Mouse (Mus musculus) forebrain, embryonic 13.5 days (tissue): Measurements from ENCODE around the gene Il17c. TPM values are rescaled to one million over a fixed set of nuclear protein-coding genes. Genes with fewer than 3 reads are reported as not detected.

Experiments
- ATAC-seq: fragments of 200-750 bp; cut with Nextera tagmentation; 2 replicates; pipeline ENCODE4 v1.8.0; 2017
- H3K27ac ChIP-seq: fragments of 300-500 bp; sonication (generic); 2 replicates; pipeline ENCODE4 v1.5.1; 2015; ENCODE audit warnings: inconsistent platforms, mild to moderate bottlenecking, moderate library complexity
- H3K27me3 ChIP-seq: fragments of 300-500 bp; sonication (generic); 2 replicates; pipeline ENCODE4 v1.6.1; 2015; ENCODE audit warnings: mild to moderate bottlenecking, inconsistent platforms
- H3K36me3 ChIP-seq: fragments of 300-500 bp; sonication (generic); 2 replicates; pipeline ENCODE4 v1.6.1; 2015; ENCODE audit warnings: mild to moderate bottlenecking, inconsistent platforms; ENCODE audit not compliant: poor library complexity, severe bottlenecking
- H3K4me1 ChIP-seq: fragments of 300-500 bp; sonication (generic); 2 replicates; pipeline ENCODE4 v1.6.1; 2015; ENCODE audit warnings: inconsistent platforms
- H3K4me2 ChIP-seq: fragments of 300-500 bp; sonication (generic); 2 replicates; pipeline ENCODE4 v1.6.1; 2015; ENCODE audit warnings: inconsistent platforms, mild to moderate bottlenecking, moderate library complexity
- H3K4me3 ChIP-seq: fragments of 300-500 bp; sonication (generic); 2 replicates; pipeline ENCODE4 v1.5.1; 2015; ENCODE audit warnings: mild to moderate bottlenecking, inconsistent platforms
- H3K9ac ChIP-seq: fragments of 300-500 bp; sonication (generic); 2 replicates; pipeline ENCODE4 v1.6.1; 2015; ENCODE audit warnings: mild to moderate bottlenecking, inconsistent platforms
- H3K9me3 ChIP-seq: fragments of 300-500 bp; sonication (generic); replicated peaks from 2 replicates; pipeline ENCODE4 v1.6.1; 2016; ENCODE audit warnings: inconsistent platforms
- WGBS: fragments of 180-500 bp; shearing (Covaris S2); methylation state at CpG from one replicate; pipeline ENCODE4 v1.1.7; 2015; 5-methylcytosine and 5-hydroxymethylcytosine counted together
- microRNA-seq: library from miRNA; unstranded; fragments of <30 nt; microRNA quantifications from one replicate; pipeline ENCODE4, GENCODE M21; 2016
- polyA plus RNA-seq: library from polyadenylated mRNA; unstranded; fragments of >200 nt; fragmentation: Nextera tagmentation; extraction: Ambion mirVana; gene quantifications from 2 replicates; pipeline ENCODE4 v1.2.1, GENCODE M21; 2015

Gene Il17c
- polyA plus RNA-seq, 1 experiment from 2014 or later: not detected

DNA sequence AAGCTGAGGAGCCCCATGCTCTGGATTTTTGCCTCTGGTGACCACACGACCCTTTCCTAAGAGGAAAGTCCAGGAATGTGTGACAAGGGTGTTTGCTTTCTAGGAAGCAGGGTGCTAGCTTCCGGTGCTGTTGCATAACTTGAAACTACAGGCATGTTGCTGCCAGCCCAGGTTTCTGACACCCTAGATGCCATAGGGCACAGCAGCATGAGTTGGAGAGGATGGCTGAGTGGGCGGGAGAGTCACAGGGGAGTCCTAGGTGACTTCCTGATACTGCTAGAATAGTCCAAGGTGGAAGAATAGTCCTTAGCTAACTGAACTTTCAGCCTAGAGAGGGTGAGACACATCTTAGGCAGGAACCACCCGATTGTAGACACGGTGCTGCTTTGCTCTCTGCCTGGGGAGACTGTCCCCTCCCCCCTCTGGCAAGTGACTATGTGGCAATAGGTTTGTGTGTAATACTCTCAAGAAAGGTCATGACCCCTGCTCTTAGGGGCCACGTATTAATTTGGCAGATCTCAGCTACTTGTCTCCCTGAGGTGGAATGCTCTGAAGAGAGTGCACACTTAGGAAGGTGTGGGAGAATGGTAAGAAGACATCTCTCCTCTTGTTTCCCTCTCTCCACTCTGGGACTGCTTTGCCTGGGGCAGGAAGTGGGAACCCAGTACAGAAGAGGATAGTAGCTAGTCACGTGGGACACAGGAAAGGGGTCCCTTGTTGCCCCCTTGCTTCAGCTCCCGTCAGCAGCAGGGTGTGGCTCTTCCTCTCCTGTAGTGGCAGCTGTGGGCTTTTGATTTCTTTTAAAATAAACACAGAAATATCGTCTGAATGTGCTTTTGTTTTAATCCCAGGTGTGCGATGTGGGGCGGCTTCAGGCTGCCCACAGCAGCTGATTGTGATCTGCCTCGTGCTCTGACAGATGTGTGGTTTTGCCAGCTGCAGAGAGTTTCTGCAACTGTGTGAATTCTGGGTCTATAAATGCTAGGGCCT is 42.1 kb downstream of the Il17c start:
- Histone ChIP-seq H3K27me3 (peaks cover 53% of the 10 kb centered on the region), H3K4me1 (peaks cover 11% of the 10 kb centered on the region), H3K36me3 (peaks cover 36% of the 10 kb centered on the region), H3K4me3 (no peak overlapping the region), H3K9ac (no peak overlapping the region), H3K9me3 (no peaks in the 10 kb centered on the region), H3K27ac (no peak overlapping the region), H3K4me2 (no peak overlapping the region)
- WGBS: 71% methylated on average over 12 of the region's 12 CpGs
- ATAC-seq: no peak

DNA sequence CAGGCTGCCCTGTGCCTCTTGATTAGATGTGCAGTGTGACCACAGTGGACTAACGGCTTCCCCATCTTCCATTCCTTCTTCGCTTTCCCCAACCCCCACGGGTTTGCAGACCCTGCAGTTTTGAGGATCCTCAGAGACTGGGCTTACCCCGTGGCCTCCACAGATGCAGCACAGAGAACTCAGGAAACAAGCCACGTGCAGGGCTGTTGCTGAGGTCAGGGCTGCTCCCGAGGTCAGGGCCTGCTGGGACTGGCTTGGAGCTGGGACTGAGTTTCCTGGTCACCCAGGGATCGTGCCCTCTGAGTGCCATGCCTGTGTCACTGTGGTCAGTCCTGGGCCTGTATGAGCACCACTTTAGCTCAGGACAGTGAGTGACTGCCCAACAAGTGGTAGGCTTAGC is 43.2 kb downstream of the Il17c start:
- Histone ChIP-seq H3K27me3 (peaks cover 43% of the 10 kb centered on the region), H3K4me1 (peaks cover 10% of the 10 kb centered on the region), H3K4me2 (no peak overlapping the region), H3K9ac (no peak overlapping the region), H3K4me3 (no peak overlapping the region), H3K27ac (no peak overlapping the region), H3K9me3 (no peaks in the 10 kb centered on the region), H3K36me3 (peaks cover 41% of the 10 kb centered on the region)
- 78% methylated on average over 7 of the region's 7 CpGs for WGBS
- ATAC-seq: no peak

DNA sequence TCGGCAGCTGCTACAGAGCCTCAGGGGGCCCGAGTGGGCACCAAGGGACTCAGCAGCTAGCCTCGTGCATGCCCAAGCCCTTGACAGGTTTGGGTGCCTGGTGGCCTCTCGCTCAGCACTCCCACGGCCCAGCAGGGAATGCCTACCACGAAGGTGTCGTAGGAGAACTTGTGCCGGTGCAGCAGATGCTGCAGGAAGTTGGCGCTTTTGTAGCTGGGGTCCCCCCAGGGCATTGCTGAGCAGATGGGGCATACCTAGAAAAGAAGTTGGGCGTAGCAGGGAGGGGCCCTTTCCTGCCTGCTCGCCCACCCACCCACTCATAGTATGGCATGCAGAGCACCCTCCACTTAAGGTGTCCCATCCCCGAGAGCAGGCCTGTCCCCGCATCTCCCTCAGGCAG is 46.0 kb downstream of the Il17c start:
- H3K27ac ChIP-seq: no peak overlapping the region
- H3K9me3 ChIP-seq: no peaks in the 10 kb centered on the region
- peaks cover 14% of the 10 kb centered on the region for H3K27me3 ChIP-seq
- no peak overlapping the region for H3K4me3 ChIP-seq
- no peak for ATAC-seq
- H3K36me3 ChIP-seq: peaks cover 55% of the 10 kb centered on the region
- no peak overlapping the region for H3K9ac ChIP-seq
- no peak overlapping the region for H3K4me2 ChIP-seq
- no peaks in the 10 kb centered on the region for H3K4me1 ChIP-seq
- 93% methylated on average over 13 of the region's 13 CpGs for WGBS

DNA sequence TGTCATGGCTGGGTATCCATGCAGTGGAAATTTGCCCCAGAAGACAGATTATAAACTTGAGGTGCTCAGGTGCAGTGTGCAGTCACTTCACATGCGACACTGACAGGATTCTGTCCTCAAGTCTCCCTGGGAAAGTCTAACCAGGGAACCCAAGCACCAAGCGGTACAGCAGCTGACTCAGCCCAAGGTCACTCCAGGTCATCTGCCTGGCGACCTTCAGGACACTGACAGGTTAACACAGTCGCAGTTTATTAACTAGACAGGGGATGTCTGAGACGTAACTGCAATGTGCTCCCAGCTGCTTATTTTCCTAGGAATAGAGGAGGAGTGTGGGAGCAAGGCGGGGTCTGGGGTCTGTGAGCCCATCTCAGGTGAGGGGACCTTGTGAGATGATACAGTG is 47.6 kb downstream of the Il17c start:
- Histone ChIP-seq H3K27ac (no peak overlapping the region), H3K4me2 (no peak overlapping the region), H3K36me3 (peaks cover 68% of the 10 kb centered on the region), H3K4me3 (no peak overlapping the region), H3K4me1 (peaks cover 5% of the 10 kb centered on the region), H3K27me3 (no peaks in the 10 kb centered on the region), H3K9me3 (no peaks in the 10 kb centered on the region), H3K9ac (no peak overlapping the region)
- WGBS: 82% methylated on average over 6 of the region's 6 CpGs
- ATAC-seq: no peak

DNA sequence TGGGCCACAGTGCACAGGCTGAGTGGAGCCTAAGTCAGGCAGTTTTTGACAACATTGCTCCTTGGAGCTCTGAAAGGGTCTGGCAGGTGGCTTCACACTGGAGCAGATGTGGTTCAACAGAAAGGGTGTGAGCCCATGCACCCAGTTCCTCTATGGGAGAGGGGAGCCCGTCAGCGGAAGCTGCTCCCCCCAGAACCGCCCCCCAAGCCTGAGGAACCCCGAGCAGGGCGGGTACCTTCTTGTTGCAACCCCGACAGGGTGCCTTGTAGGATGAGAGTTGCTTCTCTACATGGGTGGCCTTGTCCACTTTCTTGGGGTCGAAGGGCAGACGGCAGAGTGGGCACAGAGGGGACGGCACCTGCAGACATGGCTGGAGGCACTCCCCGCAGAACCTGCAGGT is 48.1 kb downstream of the Il17c start:
- ATAC-seq: no peak
- 81% methylated on average over 10 of the region's 10 CpGs for WGBS
- no peak overlapping the region for H3K4me3 ChIP-seq
- no peak overlapping the region for H3K9ac ChIP-seq
- peaks cover 68% of the 10 kb centered on the region for H3K36me3 ChIP-seq
- H3K4me2 ChIP-seq: no peak overlapping the region
- H3K9me3 ChIP-seq: no peaks in the 10 kb centered on the region
- H3K4me1 ChIP-seq: peaks cover 10% of the 10 kb centered on the region
- H3K27ac ChIP-seq: no peak overlapping the region
- H3K27me3 ChIP-seq: no peaks in the 10 kb centered on the region

DNA sequence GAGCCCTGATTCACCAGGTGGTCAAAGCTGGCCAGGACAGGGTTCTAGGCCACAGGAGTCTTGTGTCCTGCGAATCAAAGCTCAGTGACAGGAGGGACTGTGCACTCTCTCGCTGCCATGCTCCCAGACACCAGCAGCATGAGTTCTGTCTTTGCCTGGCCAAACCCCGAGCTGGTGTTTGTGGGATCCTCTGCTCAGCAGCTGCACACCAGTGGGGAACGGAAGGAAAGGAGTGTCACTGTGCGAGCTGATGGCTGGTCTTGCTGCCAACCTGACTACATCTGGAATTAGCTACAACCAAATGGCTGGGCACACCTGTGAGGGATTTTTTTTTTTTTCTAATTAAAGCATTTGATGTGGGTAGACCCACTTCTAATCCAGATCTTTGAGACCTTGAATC is 48.9 kb downstream of the Il17c start:
- Histone ChIP-seq H3K9me3 (no peaks in the 10 kb centered on the region), H3K36me3 (peaks cover 63% of the 10 kb centered on the region)
- WGBS: 92% methylated on average over 5 of the region's 5 CpGs

More for the DNA sequence above, 48.9 kb downstream of the Il17c start:
- Histone ChIP-seq H3K9ac (no peak overlapping the region), H3K27ac (no peak overlapping the region), H3K4me1 (peaks cover 14% of the 10 kb centered on the region), H3K27me3 (no peaks in the 10 kb centered on the region), H3K4me3 (no peak overlapping the region), H3K4me2 (no peak overlapping the region)
- ATAC-seq: no peak

Small RNAs within 50 kb of the gene (microRNA-seq; reads per million reads assigned to microRNA genes)
- gene Gm24366: not detected

Other genes with a start within 250 kb of the Il17c start
- 0.48 and 0.49 TPM in 2 replicates for gene Zfpm1, start 139.9 kb upstream of the Il17c start, polyA plus RNA-seq
- gene Trhr2, start 61.3 kb upstream of the Il17c start, polyA plus RNA-seq: not detected in 2 replicates
- 47.4 and 52.2 TPM in 2 replicates for gene Zc3h18, start 45.4 kb upstream of the Il17c start, polyA plus RNA-seq
- gene Cyba, start 10.9 kb downstream of the Il17c start, polyA plus RNA-seq: 28.8 and 33.9 TPM in 2 replicates
- gene Mvd, start 21.4 kb downstream of the Il17c start, polyA plus RNA-seq: 38.3 and 42.2 TPM in 2 replicates
- 0.10 TPM in 1 of 2 replicates, not detected in the other for gene Snai3, start 38.7 kb downstream of the Il17c start, polyA plus RNA-seq
- 33.6 and 36.1 TPM in 2 replicates for gene Rnf166, start 54.0 kb downstream of the Il17c start, polyA plus RNA-seq
- 69.1 and 69.9 TPM in 2 replicates for gene Ctu2, start 54.1 kb downstream of the Il17c start, polyA plus RNA-seq
- gene Piezo1, start 129.3 kb downstream of the Il17c start, polyA plus RNA-seq: 1.4 and 2.0 TPM in 2 replicates
- 29.1 and 32.3 TPM in 2 replicates for gene Cdt1, start 146.0 kb downstream of the Il17c start, polyA plus RNA-seq
- gene Aprt, start 154.9 kb downstream of the Il17c start, polyA plus RNA-seq: 193 and 198 TPM in 2 replicates
- 3.0 and 3.2 TPM in 2 replicates for gene Galns, start 189.4 kb downstream of the Il17c start, polyA plus RNA-seq
- gene Trappc2l, start 189.6 kb downstream of the Il17c start, polyA plus RNA-seq: 69.3 and 79.6 TPM in 2 replicates
- not detected in 2 replicates for gene Pabpn1l, start 200.7 kb downstream of the Il17c start, polyA plus RNA-seq